Mouse (Mus musculus) left cerebral cortex, adult 8-10 months (tissue): ENCODE results near the gene Alas2. TPM values are rescaled to one million over a fixed set of nuclear protein-coding genes. Genes with fewer than 3 reads are reported as not detected.

Experiments
- microRNA-seq, 2 experiments: library from miRNA; unstranded; fragments of <30 nt; microRNA quantifications; one replicate each; pipeline ENCODE4 v1.2.0; 2022
- total RNA-seq, 4 experiments: library from RNA; stranded (reverse); gene quantifications; 2 replicates each; pipeline ENCODE4 v1.2.4; 2022

Alas2 gene
- total RNA-seq, 4 experiments from 2014 or later, result 2.4 to 7.1 (median 4.0) TPM

Small RNA genes within 50 kb of the gene (microRNA-seq; reads per million reads assigned to microRNA genes)
- gene Mir3620, result 0 reads per million in 2 experiments

Other genes with a start within 250 kb of the Alas2 start
- gene Tmem29, start 88.2 kb upstream of the Alas2 start, total RNA-seq, result 10 to 100 TPM; 31.7 to 37.0 (median 36.5) TPM
- gene Pfkfb1, start 40.9 kb downstream of the Alas2 start, total RNA-seq, result 1 to 10 TPM in 3 of 4 experiments, under 1 TPM in 1; 0.84 to 2.3 (median 1.8) TPM
- 10 to 100 TPM; 11.2 to 15.6 (median 11.5) TPM for gene Apex2, start 42.5 kb downstream of the Alas2 start, total RNA-seq
- 100 to 1,000 TPM; 136 to 152 (median 144) TPM for gene Tro, start 110.2 kb downstream of the Alas2 start, total RNA-seq